Mouse (Mus musculus) hindbrain, embryonic 10.5 days (tissue): ENCODE measurements at regions not wholly inside any gene's neighbourhood (a gene's known extent, or its start where the extent isn't known, plus 50 kb on each side); places are given as distances from the start of the nearest gene placed in this dataset.

Source experiments
- DNase-seq: peaks from one replicate; pipeline ENCODE4 v3.0.0-alpha.2; 2017; ENCODE audit warnings: low spot score
- H3K27ac ChIP-seq: fragments of 300-500 bp; sonication (generic); 2 replicates; pipeline ENCODE4 v1.5.1; 2016; ENCODE audit warnings: mild to moderate bottlenecking, moderate library complexity
- H3K27me3 ChIP-seq: fragments of 300-500 bp; sonication (generic); 2 replicates; pipeline ENCODE4 v1.6.1; 2016; ENCODE audit warnings: mild to moderate bottlenecking; ENCODE audit not compliant: poor library complexity, insufficient read depth, severe bottlenecking
- H3K36me3 ChIP-seq: fragments of 300-500 bp; sonication (generic); 2 replicates; pipeline ENCODE4 v1.6.1; 2016; ENCODE audit warnings: mild to moderate bottlenecking, moderate library complexity
- H3K4me1 ChIP-seq: fragments of 300-500 bp; sonication (generic); replicated peaks from 2 replicates; pipeline ENCODE4 v1.6.1; 2016; ENCODE audit warnings: mild to moderate bottlenecking
- H3K4me3 ChIP-seq: fragments of 300-500 bp; sonication (generic); 2 replicates; pipeline ENCODE4 v1.5.1; 2016; ENCODE audit warnings: mild to moderate bottlenecking, moderate library complexity
- H3K9me3 ChIP-seq: fragments of 300-500 bp; sonication (generic); 2 replicates; pipeline ENCODE4 v1.6.1; 2016; ENCODE audit warnings: mild to moderate bottlenecking, moderate library complexity
- WGBS: fragments of 180-500 bp; shearing (Covaris S2); methylation state at CpG from one replicate; pipeline ENCODE4 v1.1.7; 2016; 5-methylcytosine and 5-hydroxymethylcytosine counted together

DNA sequence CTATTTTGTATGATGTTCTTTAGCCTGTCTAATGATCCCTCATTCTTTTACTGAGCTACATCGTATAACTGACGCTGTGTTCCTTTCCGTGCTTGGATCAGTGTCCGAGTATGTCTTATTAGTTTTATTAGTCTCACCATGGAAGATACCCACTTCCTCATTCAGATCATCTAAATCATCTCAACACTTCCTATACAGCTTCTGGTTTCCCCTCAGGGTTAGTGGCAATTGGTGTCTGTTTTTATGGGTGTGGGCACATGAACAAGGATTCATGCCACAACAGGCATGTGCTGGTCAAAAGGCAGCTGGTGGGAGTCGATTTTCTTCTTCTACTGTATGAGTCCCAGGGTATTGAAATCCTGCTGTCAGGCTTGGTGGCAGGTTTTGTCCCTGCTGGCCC is 509.0 kb upstream of the Smim15 start:
- WGBS: 89% methylated on average over 5 of the region's 5 CpGs
- DNase-seq: no peak
- Histone ChIP-seq H3K27me3 (no peaks in the 10 kb centered on the region), H3K9me3 (no peaks in the 10 kb centered on the region), H3K4me3 (no peak overlapping the region), H3K27ac (no peak overlapping the region), H3K36me3 (no peaks in the 10 kb centered on the region), H3K4me1 (peaks cover 26% of the 10 kb centered on the region)

DNA sequence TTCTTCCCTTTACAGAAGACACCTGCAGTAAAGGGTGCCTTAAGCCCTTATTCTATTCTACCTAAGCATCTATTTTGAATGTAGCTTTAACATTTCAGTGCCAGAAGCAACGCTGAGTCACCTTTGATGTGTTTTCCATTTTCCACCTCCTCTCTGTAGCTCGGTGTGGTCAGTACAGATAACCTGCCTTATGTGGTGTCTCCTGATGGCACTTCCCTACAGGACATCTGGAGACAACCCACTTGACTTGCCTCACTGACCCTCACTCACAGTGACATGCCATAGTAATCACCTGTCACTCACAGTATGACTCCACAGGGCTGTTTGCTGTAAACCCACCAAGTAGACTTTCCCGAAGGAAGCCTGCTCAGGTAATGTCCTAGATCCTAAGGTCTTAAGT is 510.9 kb upstream of the Smim15 start:
- H3K9me3 ChIP-seq: no peaks in the 10 kb centered on the region
- H3K36me3 ChIP-seq: no peaks in the 10 kb centered on the region
- H3K27ac ChIP-seq: no peak overlapping the region
- H3K4me1 ChIP-seq: peaks cover 21% of the 10 kb centered on the region; the same call in 1 of the 2 replicates
- no peak overlapping the region for H3K4me3 ChIP-seq
- no peak for DNase-seq
- WGBS: 98% methylated on average over 3 of the region's 3 CpGs
- H3K27me3 ChIP-seq: no peaks in the 10 kb centered on the region

DNA sequence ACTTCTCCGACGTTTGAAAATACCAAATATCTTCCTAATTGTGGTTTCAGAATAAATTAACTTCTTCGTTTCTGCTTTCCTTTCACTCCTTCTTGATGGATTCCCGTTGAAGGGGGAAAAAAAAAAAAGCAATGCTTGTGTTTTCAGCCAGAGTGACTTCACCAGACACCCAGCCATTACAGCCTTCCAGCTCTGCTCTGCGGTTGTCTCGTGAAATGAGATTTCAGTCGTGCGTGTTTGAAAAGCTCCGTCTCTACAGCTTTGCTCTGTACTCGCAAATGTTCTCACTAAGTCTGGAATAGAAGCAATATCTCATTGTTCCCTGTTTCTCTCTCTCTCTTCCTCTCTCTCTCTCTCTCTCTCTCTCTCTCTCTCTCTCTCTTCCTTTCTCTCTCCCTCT is 509.6 kb upstream of the Kif2a start:
- no peaks in the 10 kb centered on the region for H3K27me3 ChIP-seq
- no peak overlapping the region; the same call in 1 of the 2 replicates for H3K27ac ChIP-seq
- no peak overlapping the region for H3K4me3 ChIP-seq
- DNase-seq: no peak
- H3K4me1 ChIP-seq: peaks cover 21% of the 10 kb centered on the region; the same call in 1 of the 2 replicates
- H3K9me3 ChIP-seq: no peaks in the 10 kb centered on the region
- 69% methylated on average over 10 of the region's 10 CpGs for WGBS
- H3K36me3 ChIP-seq: no peaks in the 10 kb centered on the region

DNA sequence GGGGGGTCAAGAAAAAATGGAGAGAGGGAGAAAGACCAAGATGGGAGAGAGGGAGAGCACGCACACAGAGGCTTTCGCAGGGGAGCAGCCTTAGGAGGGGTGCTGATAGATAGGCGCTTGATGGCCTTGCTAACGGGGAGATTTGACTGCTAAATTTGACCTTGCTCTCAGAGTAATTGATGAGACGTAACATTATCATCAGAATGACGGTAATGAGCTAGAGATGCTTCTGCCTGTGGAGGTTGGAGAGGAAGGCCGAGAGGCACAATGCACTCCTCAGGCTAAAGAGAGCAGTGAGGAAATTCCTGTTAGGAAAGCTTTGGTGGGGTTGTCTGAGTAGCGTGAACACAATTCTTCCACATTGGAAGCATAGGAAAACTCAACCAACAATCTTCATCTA is 509.1 kb upstream of the Kif2a start:
- H3K4me1 ChIP-seq: peaks cover 21% of the 10 kb centered on the region; the same call in 1 of the 2 replicates
- no peak for DNase-seq
- peak overlapping the region; percentile 43; the same call in 1 of the 2 replicates for H3K27ac ChIP-seq
- H3K4me3 ChIP-seq: no peak overlapping the region
- H3K36me3 ChIP-seq: no peaks in the 10 kb centered on the region
- H3K27me3 ChIP-seq: no peaks in the 10 kb centered on the region
- 41% methylated on average over 8 of the region's 8 CpGs for WGBS
- H3K9me3 ChIP-seq: no peaks in the 10 kb centered on the region

DNA sequence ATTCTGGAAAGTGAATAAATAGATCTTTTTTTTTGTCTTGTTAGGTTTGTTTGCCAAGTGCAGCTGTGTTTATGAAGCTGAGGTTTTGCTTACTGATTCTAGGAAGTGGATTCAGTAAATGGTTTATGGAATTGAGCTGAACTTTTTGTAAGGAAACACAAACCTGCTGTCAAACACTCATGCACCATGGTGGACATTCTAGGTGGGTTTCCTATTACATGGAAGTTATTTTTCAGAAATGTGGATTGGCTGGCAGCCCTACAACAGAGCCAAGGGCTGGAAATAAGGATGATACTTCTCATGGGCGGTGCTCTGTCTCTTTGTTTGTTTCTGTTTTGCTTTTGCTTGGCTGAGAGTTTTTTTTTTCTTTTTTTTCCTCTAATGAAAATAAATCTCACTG is 508.5 kb upstream of the Kif2a start:
- Histone ChIP-seq H3K27me3 (no peaks in the 10 kb centered on the region), H3K4me3 (no peak overlapping the region), H3K27ac (no peak overlapping the region), H3K36me3 (no peaks in the 10 kb centered on the region), H3K9me3 (no peaks in the 10 kb centered on the region), H3K4me1 (peaks cover 21% of the 10 kb centered on the region; the same call in 1 of the 2 replicates)
- no peak for DNase-seq
- WGBS: 91% methylated on average over 1 of the region's 1 CpGs

DNA sequence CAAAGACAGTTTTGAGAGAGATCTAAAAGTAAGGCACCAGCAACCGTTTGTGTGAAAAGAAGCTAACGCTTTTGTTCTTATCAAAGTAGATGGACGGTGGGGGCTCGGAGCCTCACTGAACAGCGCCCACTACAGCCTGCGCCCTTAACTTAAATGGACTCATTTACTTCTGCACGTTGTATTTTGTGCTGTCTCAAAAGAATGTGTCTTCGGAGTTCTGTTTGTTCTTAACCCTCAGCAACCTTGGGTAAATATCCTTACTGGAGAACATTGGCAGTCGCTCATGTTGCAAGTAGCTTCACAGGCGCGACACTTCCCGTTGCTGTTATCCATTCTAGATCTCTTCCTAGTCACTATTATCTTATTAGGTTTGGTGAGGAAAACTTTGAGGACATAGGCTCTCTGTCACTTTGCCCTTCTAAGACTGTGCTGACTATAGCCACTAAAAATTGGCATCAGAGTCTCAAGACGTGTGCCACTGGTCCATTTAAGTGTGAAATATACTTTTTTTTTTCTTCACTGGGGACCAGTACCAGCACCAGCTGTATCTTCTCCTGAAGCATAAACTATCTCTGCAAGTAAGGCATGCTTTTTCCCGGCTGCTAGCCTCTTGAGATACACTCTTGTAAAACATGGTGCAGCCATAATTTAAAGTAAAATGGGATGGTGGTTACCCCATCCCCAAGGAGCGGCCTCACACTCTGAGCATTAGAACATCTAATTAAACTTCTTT is 507.0 kb upstream of the Kif2a start:
- no peak overlapping the region for H3K27ac ChIP-seq
- WGBS: 73% methylated on average over 15 of the region's 15 CpGs
- peaks cover 21% of the 10 kb centered on the region; the same call in 1 of the 2 replicates for H3K4me1 ChIP-seq
- no peaks in the 10 kb centered on the region for H3K27me3 ChIP-seq
- H3K9me3 ChIP-seq: no peaks in the 10 kb centered on the region
- H3K36me3 ChIP-seq: no peaks in the 10 kb centered on the region
- no peak overlapping the region for H3K4me3 ChIP-seq
- no peak for DNase-seq

DNA sequence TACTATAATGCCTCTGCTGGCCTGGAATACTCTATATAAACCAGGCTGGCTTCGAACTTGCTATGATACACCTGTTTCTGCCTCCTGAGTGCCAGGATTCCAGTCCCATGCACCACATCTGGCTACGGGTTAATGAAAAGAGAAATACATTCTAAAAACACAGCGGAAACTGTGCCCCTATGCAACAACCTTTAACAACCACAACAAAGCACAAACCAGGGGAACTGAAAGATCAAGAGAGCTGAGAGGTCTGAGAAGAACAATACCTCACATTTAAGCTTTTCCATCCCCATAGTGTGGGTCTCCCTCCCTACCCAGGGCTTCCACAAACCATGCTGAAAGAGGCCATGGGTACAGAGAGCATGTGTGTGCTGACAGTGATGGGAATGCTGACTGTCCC is 501.0 kb upstream of the Kif2a start:
- Histone ChIP-seq H3K4me3 (no peak overlapping the region), H3K27me3 (no peaks in the 10 kb centered on the region), H3K9me3 (no peaks in the 10 kb centered on the region), H3K4me1 (no peaks in the 10 kb centered on the region), H3K36me3 (no peaks in the 10 kb centered on the region), H3K27ac (no peak overlapping the region)
- DNase-seq: no peak
- 92% methylated on average over 3 of the region's 3 CpGs for WGBS

DNA sequence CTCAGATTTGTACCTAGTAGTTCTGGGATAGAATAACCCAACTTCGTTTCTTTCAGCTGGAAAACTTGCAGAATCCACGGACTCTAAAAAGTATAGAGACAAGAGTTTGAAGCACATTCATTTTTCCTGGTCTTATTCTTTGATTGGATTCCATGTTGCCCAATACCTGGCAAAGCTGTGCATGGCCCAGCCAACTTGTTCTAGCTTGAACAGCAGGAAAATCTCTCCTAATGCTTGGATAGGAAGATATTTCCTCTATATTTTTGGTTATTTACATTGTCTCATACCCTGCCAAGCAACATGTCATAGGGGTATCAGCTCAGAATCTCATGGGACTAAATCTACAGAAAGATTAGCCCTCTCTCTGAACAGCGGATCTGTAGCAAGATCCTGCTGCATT is 492.3 kb upstream of the Kif2a start:
- Histone ChIP-seq H3K27me3 (no peaks in the 10 kb centered on the region), H3K27ac (no peak overlapping the region), H3K9me3 (no peaks in the 10 kb centered on the region), H3K4me1 (no peaks in the 10 kb centered on the region), H3K4me3 (no peak overlapping the region), H3K36me3 (no peaks in the 10 kb centered on the region)
- DNase-seq: no peak
- 81% methylated on average over 3 of the region's 3 CpGs for WGBS

DNA sequence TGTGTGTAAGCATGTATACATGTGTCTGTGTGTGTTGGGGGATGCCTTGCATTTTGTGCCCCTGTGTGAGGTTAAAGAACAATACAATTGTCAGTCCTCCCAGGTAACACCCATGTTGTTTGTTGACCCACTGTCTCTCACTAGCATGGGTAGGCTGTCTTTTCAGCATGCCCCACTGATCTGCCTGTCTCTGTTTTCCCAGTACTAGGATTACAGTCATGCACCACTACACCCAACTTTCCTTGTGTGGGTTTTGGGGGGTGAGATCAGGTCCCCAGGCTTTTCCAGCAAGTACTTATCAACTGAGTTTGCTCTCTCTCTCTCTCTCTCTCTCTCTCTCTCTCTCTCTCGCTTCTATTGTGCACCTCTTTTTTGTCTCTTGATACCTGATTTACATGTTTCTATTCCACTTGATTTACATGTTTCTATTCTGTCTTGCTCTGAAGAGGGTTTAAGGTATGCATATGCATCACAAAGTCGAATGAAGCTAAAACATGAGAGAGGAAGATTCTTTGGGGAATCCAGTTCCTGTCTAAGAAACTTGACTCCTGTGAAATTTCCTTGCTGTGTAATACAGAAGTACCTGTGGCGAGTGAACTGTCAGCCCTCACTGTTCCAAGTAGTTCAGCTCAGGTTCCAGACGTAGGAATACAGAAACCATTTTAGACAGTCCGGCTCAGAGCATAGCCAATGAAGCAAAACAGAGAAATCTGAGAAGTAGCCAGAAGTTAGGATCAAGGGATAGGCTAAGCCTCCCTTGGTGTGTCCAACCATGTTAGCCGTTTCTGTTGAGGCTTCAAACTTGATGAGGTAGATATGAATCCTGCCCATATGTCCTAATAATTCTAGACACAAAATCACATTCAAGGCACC is 491.6 kb upstream of the Kif2a start:
- H3K9me3 ChIP-seq: no peaks in the 10 kb centered on the region
- no peaks in the 10 kb centered on the region for H3K27me3 ChIP-seq
- H3K27ac ChIP-seq: no peak overlapping the region
- no peak overlapping the region for H3K4me3 ChIP-seq
- no peak for DNase-seq
- H3K36me3 ChIP-seq: no peaks in the 10 kb centered on the region
- no peaks in the 10 kb centered on the region for H3K4me1 ChIP-seq
- WGBS: 67% methylated on average over 6 of the region's 6 CpGs

DNA sequence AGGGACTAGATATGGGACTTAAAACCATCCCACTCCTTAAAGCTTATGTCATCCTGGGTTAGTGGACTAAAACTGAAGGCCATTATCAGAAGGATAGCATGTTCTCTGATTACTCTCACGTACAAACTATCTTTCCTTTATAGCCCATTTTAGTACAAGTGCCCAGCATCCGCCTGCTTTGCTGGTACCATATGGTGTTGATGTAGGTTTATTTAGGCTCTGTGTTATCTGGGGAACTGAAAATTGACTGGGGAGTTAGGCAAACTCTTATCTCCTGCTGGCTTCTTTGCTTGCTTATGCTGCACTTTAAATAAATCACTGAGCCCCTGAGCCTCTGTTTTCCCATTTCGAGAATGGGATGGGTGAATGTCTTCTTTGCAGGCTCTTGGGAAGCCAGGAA is 485.4 kb upstream of the Kif2a start:
- H3K9me3 ChIP-seq: no peaks in the 10 kb centered on the region
- DNase-seq: no peak
- 69% methylated on average over 3 of the region's 3 CpGs for WGBS
- H3K4me1 ChIP-seq: peaks cover 4% of the 10 kb centered on the region
- no peak overlapping the region for H3K27ac ChIP-seq
- H3K4me3 ChIP-seq: no peak overlapping the region
- no peaks in the 10 kb centered on the region for H3K36me3 ChIP-seq
- no peaks in the 10 kb centered on the region for H3K27me3 ChIP-seq

DNA sequence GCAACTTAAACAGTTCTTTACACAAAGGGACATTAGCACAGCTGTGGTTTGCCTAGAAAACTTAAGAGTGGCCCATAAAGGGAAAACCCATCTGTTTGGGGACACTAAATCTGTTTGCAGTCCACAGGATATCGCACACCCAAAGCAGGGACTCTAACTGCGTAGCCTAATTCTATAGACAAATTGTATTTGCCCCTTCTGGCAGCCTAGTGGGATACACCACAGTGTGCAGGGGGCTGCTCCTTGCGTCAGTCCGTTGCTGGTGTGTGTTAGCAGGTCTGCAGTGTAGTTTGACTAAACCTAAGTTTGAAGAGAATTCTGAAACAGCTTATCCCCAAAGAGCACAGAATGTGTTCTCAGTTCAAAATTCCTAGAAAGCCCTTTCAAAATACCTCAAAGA is 484.9 kb upstream of the Kif2a start:
- WGBS: 81% methylated on average over 4 of the region's 4 CpGs
- no peak for DNase-seq

DNA sequence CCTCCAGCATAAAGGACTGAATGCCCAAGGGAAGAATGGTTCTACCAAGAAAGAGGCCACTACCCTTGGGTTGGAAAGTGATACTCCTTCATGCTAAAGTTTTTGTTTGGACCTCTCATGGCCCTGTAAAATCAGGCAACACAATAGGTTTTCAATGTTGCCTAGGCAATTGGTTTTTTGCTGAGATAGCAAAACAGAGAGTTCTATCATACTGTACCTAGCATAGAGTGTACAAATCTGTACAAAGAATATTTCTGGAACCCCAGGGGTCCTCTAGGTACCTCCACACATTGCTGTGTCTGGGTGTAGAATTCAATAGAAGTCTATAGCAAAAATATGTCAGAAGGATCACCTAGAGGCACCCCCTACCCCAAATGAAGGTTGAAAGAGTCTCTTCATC is 483.4 kb upstream of the Kif2a start:
- H3K36me3 ChIP-seq: no peaks in the 10 kb centered on the region
- DNase-seq: no peak
- H3K27ac ChIP-seq: no peak overlapping the region
- H3K4me1 ChIP-seq: peaks cover 9% of the 10 kb centered on the region
- H3K4me3 ChIP-seq: no peak overlapping the region
- no peaks in the 10 kb centered on the region; the same call in 1 of the 2 replicates for H3K27me3 ChIP-seq
- H3K9me3 ChIP-seq: no peaks in the 10 kb centered on the region

More for the DNA sequence above, 484.9 kb upstream of the Kif2a start:
- Histone ChIP-seq H3K4me3 (no peak overlapping the region), H3K36me3 (no peaks in the 10 kb centered on the region), H3K27ac (no peak overlapping the region), H3K9me3 (no peaks in the 10 kb centered on the region), H3K4me1 (peaks cover 9% of the 10 kb centered on the region), H3K27me3 (no peaks in the 10 kb centered on the region)

DNA sequence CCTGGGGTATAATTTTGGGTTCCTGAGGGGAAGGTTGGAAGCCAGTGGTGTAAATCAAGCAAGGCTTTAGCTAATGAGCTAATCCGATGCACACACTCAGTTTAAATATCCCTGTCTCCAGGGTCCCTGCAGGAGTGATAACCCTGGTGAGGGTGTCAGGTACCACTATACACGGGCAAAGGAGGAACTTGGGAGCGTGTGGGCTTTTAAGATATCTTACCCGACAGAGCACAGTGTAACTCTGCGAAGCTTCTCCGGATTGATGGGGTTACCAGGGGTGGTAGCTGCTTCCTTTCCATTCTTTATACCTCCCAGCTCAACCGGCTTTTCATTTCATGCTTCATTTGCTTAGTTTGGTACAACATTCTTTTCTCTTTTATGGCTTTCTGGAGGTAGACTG is 480.3 kb upstream of the Kif2a start:
- DNase-seq: no peak
- Histone ChIP-seq H3K27ac (no peak overlapping the region), H3K36me3 (no peaks in the 10 kb centered on the region), H3K4me3 (no peak overlapping the region), H3K27me3 (no peaks in the 10 kb centered on the region; the same call in 1 of the 2 replicates), H3K9me3 (no peaks in the 10 kb centered on the region), H3K4me1 (peaks cover 9% of the 10 kb centered on the region)
- 47% methylated on average over 7 of the region's 7 CpGs for WGBS
